Mouse (Mus musculus) mature B cell (primary cell): ENCODE data around the gene Slc51a.
"Not testable (repeated sequence)": the region's sequence is repeated elsewhere in the genome, so short reads cannot be mapped to it uniquely, and the experiment has no call there.

ENCODE experiments used
- in situ Hi-C: fragments of 300-500 bp; cut with MboI; formaldehyde crosslinking; loops from 2 replicates; pipeline ENCODE4 v1.14.3; 2019

Slc51a gene

DNA sequence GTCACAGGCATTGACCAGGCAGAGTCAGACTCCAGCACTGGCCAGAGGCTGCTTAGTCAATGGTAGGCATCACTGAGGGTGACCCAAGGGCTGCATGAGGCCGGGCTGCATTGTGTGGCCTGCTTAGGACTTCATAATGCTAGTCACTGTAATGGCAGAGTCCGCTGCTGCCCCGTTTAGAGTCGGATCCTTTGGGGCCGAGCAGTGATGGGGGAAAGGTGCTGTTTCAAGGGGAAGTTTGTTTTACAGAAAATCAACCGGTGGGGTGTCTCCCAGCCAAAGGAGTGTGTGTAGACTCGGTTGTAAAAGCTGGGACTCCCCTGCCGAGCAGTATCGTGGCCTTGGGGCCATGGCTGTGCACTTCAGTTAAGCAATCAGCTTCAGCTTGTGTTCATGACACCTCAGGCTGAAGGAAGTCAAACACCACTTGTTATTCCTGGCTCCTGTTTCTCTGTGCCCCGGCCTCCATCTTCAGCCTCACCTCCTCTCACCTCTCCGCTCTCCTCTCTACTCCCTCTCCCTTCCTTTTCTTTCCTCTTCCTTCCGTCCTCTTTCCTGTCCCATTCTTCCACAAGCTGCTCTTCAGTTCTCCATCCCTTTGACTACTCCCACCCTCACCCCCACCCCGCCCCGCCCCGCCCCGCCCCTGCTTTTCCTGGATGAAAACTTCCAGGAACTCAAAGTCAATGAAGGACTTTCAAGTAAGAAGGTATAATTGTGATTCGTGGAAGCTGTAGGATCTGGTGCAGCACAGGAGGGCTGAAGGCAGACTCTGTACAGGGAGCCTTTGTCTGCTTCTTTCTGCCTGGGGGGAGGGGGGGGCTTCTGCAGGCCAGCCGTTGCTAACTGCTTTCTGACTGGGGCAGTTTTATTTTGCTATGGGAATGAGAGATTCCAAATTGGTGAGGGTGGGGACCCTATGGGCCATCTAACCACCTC, 23.0 kb upstream of the Slc51a start:
- in situ Hi-C loops = loop anchor here (10.0 kb wide), 1 partner anchor 174 kb away; no protein-coding TSS in a partner anchor

DNA sequence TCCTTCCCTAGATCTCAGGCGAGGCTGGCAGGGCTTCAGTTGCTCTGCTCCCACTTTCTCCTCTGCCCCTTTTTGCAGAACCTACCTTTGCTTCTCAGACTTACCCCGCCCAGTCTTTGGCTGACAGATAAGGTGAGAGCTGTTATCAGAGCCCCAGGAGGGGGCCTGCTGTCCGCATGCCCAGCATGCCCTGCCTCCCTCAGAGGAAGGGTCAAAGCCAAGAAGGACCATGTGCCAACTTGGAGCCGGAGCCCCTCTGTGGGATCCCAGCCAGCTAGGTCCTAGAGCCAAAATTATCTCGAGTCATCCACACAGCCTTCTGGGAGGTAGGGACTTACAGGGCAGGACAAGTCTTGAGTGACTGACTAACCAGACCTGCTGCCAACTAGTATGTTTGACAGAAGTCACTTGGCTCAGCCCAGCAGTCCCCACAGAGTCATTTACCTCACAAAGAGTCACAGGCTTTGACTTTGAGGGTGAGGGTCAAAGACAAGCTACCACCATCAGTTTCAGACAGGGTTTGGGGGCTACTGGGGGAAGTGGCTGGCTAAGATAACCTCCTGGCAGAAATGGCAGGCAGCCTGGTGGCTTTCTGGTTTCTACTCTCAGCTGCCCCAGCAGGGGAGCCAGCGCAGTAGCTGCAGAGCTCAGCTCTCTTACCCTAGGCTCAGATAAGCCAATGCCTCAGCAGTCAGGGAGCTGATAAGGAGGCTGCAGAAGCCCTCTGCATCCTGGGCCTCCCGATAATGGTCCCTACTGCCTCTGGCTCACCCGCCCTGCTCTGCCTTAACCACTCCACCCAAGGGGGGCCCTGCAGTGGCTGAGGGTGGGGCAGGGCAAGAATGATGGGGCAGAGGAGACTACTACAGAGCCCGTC, 21.6 kb upstream of the Slc51a start:
- in situ Hi-C loops = no loop called here

DNA sequence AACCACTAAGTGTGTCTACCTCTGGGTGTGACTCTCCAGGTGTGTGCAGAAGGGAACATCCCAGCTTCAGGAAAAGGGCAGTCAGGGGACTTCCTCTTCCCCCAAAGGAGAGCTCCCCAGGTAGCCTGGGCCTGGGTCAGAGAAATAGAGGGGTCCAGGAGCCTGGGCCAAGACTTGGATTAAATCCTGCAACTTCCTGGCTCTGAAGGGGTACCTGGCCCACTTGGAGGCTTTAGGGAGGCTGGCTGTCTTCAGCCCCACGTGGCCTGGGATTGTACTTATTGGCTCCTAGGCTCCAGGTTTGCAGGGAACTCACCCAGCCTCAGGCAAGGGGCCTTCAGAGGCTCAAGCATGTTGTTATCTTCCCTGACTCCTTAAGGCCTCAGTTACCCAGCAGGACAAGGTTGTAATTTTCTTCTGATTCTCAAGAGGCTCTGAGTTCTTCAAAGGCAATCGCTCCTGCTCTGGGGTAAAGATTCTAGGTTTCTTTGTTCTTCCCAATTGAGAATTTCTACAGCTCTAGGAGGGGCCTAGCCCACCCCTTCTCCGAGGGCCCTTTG, 20.9 kb upstream of the Slc51a start:
- in situ Hi-C loops = no loop called here

DNA sequence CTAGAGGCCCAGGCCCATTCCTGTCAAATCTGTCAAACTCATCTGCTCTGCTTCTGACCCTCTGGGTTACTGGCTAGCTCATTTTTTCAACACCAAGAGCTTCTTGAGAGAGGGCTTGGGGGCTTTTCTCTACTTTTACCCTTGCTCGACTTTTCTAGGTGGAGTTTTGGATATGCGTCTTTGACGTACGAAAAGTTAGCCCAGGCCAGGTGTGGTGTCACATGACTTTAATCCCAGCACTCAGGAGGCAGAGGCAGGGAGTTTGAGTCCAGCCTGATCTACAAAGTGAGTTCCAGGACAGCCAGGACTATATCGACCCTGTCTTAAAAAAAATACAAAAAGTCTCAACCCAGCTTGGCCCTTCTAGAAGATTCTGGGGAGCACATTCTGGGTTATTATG, 20.4 kb upstream of the Slc51a start:
- in situ Hi-C loops = no loop called here

DNA sequence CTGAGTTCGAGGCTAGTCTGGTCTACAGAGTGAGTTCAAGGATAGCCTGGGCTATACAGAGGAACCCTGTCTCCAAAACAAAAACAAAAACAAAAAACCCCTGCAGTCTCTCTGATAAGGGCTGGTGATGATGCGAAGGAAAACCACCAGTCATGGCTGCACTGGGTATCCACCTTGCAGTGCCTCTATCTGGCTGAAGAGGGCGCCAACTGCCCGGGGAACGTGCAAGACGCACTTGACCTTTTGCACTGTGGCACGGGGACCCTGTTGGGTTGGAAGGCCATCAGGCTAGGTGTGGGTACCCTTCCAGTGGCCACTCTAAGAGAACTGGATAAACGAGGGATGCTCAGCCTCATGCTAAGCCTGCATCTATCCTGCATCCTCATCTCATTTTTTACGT, 19.7 kb upstream of the Slc51a start:
- in situ Hi-C loops = no loop called here

DNA sequence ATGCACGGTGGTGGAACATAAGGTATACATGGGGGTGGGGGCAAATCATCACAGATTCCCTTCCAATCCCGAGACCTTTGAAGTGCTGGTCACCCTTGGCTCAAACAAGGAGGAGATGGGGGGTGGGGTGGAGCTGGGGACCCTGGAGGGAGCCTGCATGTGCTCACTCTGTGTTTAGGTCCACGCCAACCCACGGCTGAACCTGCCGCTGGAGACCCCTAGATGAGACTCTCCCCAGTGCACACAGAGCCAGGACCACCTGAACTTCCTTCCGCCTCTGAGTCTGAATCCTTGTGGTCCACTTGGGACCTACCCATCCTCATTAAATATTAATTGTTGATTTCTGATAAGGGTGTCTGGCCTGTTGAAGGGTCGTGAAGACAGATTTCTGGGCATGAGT, 19.2 kb upstream of the Slc51a start:
- in situ Hi-C loops = no loop called here

DNA sequence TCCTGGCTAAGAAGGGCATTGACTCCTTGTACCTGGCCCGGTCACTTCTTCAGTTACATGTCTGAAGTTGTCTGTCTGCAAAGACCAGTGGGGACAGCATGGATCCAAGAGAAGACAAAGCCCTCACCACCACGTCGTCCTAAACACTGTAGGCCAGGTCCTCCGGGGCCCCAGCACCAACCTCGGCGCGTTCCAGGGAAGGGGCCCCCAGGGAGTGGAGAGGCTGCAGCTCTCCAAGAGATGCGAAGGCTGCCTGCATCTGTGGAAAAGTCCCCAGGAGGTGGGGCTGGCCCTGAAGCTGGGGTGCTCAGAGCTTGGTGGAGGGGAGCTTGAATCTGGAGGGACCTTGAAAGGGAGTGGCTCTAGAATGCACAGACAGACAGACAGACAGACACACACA, 18.6 kb upstream of the Slc51a start:
- in situ Hi-C loops = no loop called here

DNA sequence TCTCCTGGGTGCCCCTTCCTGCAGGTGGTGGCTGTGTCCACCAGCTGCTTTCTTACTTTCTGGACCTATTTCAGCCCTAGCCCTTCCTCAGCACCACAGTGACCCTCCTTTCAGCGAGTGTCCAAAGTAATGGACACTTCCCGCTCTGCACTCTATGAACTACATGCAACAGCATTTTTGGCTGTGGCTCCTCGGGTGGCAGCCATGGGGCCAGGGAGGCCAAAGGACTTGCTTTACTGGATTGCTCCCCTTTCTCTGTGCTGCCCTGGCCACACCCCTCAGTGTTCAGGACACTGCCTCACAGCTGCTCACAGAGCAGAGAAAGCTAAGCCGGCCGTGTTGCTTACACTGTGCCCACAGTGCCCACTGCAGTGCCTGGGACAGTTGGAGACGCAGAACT, 16.0 kb upstream of the Slc51a start:
- in situ Hi-C loops = no loop called here

DNA sequence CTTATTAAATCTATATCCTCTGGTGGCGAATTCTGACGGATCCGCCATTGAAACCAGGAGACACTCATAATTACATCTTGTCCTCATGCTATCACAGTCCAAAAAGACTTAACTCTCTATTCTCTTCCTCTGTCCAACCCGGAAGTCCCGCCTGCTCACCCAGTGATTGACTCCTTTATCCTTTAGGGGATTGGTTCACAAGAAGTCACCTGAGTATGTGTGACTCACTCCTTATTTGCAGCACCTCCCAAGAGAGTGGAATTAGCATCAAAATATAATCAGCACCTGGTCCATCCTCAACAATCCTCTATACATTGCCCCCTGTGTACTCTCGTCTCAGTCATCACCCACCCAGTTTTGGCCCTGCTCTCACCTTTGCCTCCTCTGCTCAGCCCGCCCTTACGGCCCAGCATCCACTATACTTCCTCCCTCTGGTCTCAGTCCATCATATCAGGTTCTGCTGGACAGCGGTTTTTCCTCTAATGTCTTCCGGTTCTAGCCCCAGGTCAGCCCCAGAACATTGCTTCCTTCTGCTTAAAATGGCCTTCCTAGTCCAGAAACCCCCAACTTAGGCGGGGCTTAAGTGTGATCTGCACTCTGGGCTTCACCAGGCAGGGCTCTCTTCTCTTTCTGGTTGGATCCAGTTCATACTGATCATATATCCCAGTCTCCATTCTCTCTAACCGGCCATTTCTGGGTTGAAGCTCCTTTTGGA, 15.1 kb upstream of the Slc51a start:
- in situ Hi-C loops = no loop called here

DNA sequence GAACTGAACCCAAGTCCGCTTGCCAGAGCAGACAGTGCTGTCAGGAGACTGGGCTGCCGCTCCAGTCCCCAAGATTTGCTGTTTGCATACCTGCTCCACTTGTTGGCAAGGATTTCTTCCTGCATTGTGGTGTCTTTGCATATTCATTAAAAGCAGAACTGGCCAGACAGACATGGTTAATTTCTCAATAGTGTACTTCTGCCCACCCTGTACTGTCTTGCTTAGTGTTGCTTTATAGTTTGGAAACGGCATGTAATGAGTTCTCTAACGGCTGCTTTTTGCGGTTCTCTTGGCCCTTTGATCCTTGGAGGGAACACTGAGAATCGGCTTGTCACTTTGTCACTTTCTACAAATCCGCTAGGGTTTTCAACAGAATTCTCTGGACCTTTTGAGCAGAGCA, 13.8 kb upstream of the Slc51a start:
- in situ Hi-C loops = no loop called here

DNA sequence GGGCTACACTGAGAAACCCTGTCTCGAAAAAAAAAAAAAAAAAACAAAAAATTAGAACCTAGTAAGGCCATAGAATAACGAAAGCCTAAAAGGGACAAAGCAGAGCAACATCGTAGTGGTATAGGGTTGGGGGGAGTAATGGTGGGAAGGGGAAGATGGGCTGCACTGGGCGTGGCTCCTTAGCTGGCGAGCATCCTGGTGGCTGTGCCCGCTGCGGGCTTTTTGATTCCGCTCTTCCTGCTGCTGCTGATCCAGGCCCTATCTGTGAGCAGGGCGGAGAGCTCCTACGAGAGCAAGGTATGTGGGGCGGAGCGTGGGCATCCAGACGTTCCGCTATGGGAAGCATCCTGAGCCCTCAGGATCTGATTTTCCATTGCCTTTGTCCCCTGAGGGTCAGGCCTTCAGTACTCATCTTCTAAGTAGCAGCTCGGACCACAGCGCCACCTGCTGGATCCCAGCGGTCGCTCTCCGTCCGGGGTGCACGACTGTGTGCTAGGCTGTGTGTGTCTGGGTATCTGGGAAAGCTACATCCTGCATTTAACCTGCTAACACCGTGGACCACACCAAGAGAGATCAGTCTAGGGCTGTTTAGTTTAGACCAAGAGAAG, 11.9 kb upstream of the Slc51a start:
- in situ Hi-C loops = no loop called here

DNA sequence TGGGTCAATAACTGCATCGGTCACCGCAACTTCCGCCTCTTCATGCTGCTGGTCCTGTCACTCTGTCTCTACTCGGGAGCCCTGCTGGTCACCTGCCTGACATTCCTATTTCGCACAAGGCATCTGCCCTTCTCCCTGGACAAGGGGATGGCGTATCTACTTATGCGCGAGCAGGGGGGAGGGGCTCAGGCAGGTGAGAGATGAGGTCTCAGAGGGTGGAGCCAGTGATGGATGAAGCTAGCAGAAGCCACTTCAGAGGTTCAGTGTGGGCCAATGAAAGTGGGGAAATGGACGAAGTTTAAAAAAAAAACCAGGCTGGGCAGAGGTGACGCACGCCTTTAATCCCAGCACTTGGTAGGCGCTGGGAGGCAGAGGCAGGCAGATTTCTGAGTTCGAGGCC, 11.3 kb upstream of the Slc51a start:
- in situ Hi-C loops = no loop called here

DNA sequence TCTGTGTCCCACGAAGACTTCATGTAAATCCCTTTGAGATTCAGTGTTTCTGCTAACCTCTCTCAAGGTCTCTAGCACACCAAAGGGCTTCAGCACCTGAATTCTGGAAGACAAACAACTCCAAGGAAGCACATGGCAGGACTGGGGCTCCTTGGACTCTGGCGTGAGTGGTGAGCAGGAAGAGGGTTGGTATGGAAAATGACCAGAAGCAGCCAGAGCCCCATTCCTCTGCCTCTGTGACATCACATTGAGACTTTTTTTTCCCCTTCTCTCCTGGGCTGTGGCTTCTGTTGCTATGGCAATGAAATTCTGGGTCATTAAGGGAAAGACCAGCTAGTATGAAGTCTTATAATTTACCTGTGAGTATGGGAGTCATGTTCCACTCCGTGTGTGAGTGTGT, 8.3 kb upstream of the Slc51a start, which contains the start of gene Zdhhc19:
TSS of gene Zdhhc19 (plus strand) at position 301 of the 400 bp plus-strand sequence.
- in situ Hi-C loops = no loop called here

DNA sequence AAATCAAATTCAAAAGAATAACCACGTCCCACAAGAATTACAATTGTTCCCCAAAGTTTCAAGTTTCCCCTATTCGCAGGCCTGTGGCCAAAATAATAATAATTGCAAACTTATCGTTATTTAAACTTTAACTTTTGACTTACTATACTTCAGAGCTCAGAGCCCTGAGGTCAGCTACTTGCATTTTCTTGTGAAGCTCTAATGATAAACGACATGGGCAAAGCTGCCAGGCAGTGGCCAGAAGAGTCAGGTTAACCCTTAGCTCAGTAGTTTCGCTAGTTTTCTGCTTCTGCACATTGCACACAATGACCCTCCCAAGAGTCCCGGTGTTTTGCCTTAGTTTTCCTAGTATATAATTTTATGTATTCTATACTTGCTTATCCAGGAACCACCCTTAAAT, 6.7 kb upstream of the Slc51a start:
- in situ Hi-C loops = not testable (repeated sequence)

DNA sequence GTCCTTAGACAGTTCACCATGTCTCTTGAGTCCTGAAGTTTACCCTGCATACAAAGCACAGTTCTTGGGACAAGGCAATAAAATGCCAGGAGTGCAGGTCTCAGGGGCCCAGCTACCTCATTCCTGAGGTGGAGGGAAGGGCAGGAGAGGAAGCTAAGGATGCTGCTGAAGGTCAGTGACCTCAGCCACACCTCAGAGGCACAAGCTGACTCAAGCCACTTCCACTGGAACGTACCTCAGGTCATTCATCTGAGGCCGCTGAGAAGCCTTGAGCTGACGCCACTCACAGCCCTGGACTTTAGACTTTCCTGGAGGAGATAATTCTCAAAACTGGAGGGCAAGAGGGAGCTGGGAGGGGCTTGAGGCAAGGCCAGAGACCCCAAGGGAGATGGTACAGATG, 1.3 kb upstream of the Slc51a start:
- in situ Hi-C loops = no loop called here

DNA sequence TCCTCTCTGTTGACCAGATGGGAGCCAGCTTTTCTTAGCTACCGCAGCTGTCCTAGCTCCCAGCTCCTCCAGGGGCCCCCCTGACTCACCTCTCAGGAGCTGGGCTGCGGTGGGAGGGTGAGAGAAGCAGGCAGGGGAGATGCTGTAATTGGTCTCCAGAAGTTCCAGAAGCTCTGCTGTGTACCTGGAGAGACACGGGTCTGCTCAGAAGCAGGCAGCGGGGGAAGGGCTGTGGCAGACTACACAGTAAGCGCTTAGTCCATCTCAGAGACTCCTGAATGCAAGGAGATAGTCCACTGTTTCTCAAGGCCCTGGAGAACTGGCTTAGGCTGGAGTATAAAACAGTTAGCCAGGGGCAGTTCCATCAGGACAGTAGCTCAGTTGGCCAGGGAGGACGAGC, 1.6 kb downstream of the Slc51a start:
- in situ Hi-C loops = no loop called here

DNA sequence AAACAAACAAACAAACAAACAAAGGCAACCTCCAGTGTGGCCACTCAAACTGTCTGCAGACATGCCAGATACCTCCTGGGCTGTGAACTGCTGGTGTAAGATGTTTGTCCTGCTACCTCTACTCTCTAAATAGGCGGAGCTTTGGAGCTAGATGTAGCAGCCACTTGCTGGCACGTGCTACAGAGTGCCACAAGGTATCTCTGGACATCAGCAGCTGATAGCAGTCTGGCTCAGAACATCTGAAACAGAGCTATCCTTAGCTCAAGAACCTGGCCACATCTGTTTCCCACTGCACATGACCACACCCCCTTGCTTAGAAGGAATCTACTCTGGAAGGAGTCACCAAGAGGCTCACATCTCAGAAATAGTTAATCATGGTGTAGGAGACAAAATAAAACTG, 2.5 kb downstream of the Slc51a start:
- in situ Hi-C loops = no loop called here

DNA sequence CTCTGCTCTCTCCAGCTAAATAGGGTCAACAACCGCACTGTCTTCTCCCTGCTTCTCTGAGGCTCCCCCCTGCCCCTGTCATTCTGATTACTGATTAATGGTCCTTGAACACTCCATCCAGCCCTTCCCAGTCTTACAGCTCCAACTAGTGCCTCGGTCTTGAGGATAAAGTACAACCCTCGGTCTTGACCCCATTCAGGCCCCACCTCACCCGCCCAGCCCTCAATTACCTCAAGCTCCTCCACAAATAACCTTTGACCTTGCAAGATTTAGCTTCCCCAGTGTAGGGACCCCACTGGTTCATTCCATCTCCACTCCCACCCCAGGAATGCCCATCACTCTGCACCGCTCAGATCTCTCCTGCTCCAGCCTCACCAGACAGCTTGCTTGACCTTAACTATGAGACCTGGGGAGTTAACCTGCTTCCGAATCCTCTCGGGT, 3.2 kb downstream of the Slc51a start:
- in situ Hi-C loops = no loop called here

DNA sequence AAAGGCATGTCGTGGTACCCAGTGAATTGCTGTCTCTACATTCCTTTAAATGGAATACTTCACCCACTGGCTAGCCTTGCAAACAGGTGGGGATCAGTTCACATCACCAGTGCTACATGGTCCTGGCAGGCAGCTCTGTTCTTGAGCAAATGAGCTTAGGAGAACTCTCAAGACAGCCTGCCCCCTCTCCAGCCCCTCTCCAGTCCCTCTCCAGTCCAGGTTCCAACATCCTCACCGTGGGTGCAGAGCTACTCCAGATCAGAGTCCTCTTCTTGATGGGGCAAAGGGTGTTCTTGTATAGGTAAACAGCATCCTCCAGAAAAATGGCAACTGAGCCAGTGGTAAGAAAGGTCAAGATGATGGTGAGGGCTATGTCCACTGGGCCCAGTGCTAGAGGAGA, 8.3 kb downstream of the Slc51a start:
- in situ Hi-C loops = no loop called here

DNA sequence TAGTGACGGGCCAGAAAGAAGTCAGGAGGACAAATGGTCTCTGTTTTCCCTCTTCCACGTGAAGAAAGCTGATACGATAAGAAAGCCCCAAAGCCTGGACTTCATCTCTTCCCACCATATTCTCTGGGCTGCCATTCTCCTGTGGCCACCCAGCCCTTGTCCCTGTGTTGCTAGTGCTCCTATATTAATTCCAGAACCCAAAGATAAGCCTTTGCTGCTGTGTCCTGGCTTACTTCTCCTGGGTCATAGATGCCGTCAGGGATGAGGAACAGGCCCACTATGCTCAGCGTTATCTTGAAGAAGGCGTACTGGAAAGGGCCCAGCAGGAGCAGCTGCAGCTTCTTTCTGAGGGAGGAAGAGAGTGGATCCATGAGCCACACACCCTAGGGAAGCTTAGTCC, 10.4 kb downstream of the Slc51a start:
- in situ Hi-C loops = no loop called here

DNA sequence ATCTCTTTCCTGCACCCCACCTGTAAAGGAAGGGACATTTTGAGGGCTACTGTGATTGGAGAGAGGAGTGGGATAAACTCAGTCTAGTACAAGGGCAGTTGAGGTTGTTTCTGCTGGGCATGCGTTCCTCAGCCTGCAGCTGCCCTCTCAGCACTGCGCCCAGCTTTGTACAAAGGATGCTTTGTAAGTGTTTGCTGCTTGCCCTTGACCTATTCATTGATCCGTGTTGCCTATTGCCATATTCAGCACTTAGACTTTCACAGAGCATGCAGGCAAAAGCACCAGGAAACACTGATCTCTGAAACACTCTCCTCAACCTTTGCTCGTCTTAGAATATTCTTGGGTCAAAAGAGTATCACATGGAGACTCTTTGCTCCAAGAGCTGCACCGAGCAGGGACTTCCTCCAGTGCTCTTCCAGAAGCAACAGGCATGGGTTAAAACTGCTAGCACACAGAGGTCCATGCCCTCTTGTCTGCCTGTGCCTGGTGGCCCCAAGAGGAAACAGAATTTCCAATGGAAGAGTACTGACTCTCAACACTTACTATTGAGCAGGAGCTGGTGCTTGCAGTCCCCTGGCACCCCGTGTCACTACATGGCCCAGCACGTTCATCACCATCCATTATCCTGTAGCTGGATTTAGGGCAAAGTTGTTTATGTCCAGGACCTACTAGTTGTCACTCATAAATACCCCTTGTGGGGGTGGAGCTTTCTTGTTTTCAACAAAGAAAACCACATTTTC, 15.2 kb downstream of the Slc51a start:
- in situ Hi-C loops = no loop called here
